Mouse (Mus musculus) frontal cortex, postnatal 14 days (tissue): ENCODE data around the gene Grm1.

Source experiments
- DNase-seq, 2 experiments: peaks; one replicate each; pipeline ENCODE4 v3.0.0; 2022; ENCODE audit warnings: low spot score in 2 of 2

The Grm1 gene

GRCm38 (mm10) chr10:10726501-10726900 lies 355.7 kb downstream of the Grm1 start:
- DNase-seq: no peak

GRCm38 (mm10) chr10:10710837-10711236 lies 371.3 kb downstream of the Grm1 start:
- DNase-seq: no peak

- no peak for DNase-seq
Observed at GRCm38 (mm10) chr10:10710359-10710758, 371.8 kb downstream of the Grm1 start.

- DNase-seq: no peak
Observed at GRCm38 (mm10) chr10:10708031-10708430, 374.1 kb downstream of the Grm1 start.

GRCm38 (mm10) chr10:10701326-10701725 lies 380.8 kb downstream of the Grm1 start:
- DNase-seq: no peak

GRCm38 (mm10) chr10:10700903-10701302 lies 381.3 kb downstream of the Grm1 start:
- DNase-seq: no peak

- no peak for DNase-seq
Observed at GRCm38 (mm10) chr10:10697497-10697896, 384.7 kb downstream of the Grm1 start.

- no peak for DNase-seq
Observed at GRCm38 (mm10) chr10:10689668-10690223, 392.4 kb downstream of the Grm1 start.

GRCm38 (mm10) chr10:10688907-10689667 lies 393.1 kb downstream of the Grm1 start:
- DNase-seq: no peak

- DNase-seq: no peak
Observed at GRCm38 (mm10) chr10:10681048-10681447, 401.1 kb downstream of the Grm1 start, which contains the start of gene Gm10944. Gene Gm10944 (plus strand): TSS chr10:10681348.

GRCm38 (mm10) chr10:10659976-10660375 lies 422.2 kb downstream of the Grm1 start:
- DNase-seq: no peak

- no peak for DNase-seq
Observed at GRCm38 (mm10) chr10:10659161-10659560, 423.0 kb downstream of the Grm1 start.

GRCm38 (mm10) chr10:10656621-10657020 lies 425.5 kb downstream of the Grm1 start:
- DNase-seq: no peak

- DNase-seq: no peak
Observed at GRCm38 (mm10) chr10:10655991-10656390, 426.2 kb downstream of the Grm1 start.
